Mouse (Mus musculus) megakaryocyte, embryonic 14.5 days (primary cell): ENCODE measurements around the gene Otulin. TPM values are rescaled to one million over a fixed set of nuclear protein-coding genes. Genes with fewer than 3 reads are reported as not detected.

ENCODE experiments used
- H3K27me3 ChIP-seq: replicated peaks from 2 replicates; pipeline ENCODE3; 2012; ENCODE audit warnings: inconsistent platforms
- H3K36me3 ChIP-seq: replicated peaks from 2 replicates; pipeline ENCODE3; 2012; ENCODE audit warnings: low read length, inconsistent platforms, mixed read lengths
- H3K4me1 ChIP-seq: 2 replicates; pipeline ENCODE4 v1.6.1; 2012; ENCODE audit warnings: inconsistent platforms
- H3K4me3 ChIP-seq: replicated peaks from 2 replicates; pipeline ENCODE3; 2012; ENCODE audit warnings: moderate library complexity, mild to moderate bottlenecking, inconsistent platforms
- H3K9me3 ChIP-seq: 2 replicates; pipeline ENCODE4 v1.6.1; 2012; ENCODE audit warnings: inconsistent platforms
- FLI1 ChIP-seq: IDR thresholded peaks from 2 replicates; pipeline ENCODE4 v1.6.1; 2012; ENCODE audit warnings: low read length, inconsistent platforms, mixed read lengths
- GATA1 ChIP-seq: IDR thresholded peaks from 3 replicates; pipeline ENCODE4 v1.6.1; 2012; ENCODE audit warnings: mixed read lengths, low read length, inconsistent platforms, borderline replicate concordance
- polyA plus RNA-seq: library from polyadenylated mRNA; stranded (reverse); fragments of >175 nt; gene quantifications from 2 replicates; pipeline ENCODE4 v1.2.3, GENCODE M21; 2012; ENCODE audit warnings: low replicate concordance; ENCODE audit not compliant: insufficient read depth

Otulin gene
- polyA plus RNA-seq, 1 experiment: 25.7 TPM

- Histone ChIP-seq H3K4me1 (peaks cover 41% of the 10 kb centered on the region), H3K36me3 (peaks cover 14% of the 10 kb centered on the region), H3K9me3 (no peaks in the 10 kb centered on the region), H3K27me3 (no peaks in the 10 kb centered on the region), H3K4me3 (no peak overlapping the region)
- TF ChIP-seq FLI1 (no peak), GATA1 (no peak)
Measured at GRCm38 (mm10) chr15:27549071-27549470, 81.4 kb downstream of the Otulin start.

DNA sequence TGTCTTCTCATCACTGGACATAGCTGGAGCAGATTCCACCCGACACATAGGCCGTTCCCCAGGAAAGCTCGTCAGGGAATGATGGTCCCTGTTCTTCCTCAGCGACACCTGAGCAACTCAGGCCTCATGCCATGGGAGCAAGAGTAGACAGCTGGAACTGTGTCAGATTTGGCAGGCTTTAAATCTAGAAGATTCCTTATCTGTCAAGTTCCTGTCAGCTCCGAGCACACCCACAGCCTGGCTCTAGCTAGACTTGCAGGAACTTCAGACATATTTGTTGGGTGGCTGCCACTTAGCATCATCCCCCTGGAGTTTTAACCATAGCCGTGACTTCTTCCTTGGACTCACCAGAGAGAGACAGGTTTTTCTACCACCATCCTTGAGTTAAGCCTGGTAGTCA, 82.4 kb downstream of the Otulin start:
- H3K36me3 ChIP-seq: peaks cover 14% of the 10 kb centered on the region
- no peaks in the 10 kb centered on the region for H3K9me3 ChIP-seq
- TF ChIP-seq FLI1 (no peak), GATA1 (no peak)
- H3K4me1 ChIP-seq: peaks cover 32% of the 10 kb centered on the region
- H3K27me3 ChIP-seq: no peaks in the 10 kb centered on the region
- no peak overlapping the region for H3K4me3 ChIP-seq

DNA sequence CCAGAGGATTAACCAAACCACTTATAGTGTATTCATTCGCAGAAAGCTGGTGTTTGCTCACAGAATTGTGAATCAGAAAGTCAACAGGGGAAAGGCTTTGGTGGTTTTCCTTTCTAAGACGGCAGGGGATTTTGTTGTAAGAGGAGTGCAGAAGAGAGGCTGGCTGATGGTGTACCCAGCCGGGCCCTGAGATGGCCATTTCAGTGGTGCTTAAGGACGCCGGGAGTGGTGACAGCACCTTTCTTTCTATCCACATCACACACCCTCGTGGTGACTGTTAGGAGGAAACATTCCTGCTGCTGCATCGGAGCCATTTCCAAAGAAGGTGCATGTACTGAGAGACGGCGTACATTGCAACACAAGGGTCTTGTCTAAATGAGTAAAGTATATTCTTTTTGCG, 85.3 kb downstream of the Otulin start:
- Histone ChIP-seq H3K4me1 (peaks cover 20% of the 10 kb centered on the region), H3K4me3 (no peak overlapping the region), H3K27me3 (no peaks in the 10 kb centered on the region), H3K36me3 (peaks cover 14% of the 10 kb centered on the region), H3K9me3 (no peaks in the 10 kb centered on the region)
- TF ChIP-seq GATA1 (no peak), FLI1 (no peak)

DNA sequence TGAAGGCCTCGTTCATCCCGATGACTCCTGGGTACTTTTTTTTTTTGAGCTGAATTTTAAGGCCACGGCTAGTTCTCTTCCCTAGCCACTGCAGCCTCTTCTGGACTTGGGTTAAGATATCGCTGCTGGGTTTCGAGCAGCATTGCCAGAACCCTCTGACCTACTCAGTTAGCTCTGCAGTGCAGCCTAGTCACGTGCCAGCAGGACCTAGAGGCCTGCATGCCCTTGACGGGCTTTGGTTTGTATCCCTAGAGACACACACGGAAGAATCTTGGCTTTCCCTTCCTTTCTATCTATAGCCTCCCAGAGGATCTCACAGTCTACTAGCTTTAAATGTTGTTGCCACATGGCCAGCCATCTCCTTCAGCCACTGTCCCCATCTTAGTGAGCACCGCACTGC, 90.7 kb downstream of the Otulin start:
- H3K9me3 ChIP-seq: no peaks in the 10 kb centered on the region
- H3K4me3 ChIP-seq: no peak overlapping the region
- H3K27me3 ChIP-seq: no peaks in the 10 kb centered on the region
- peaks cover under 1% of the 10 kb centered on the region for H3K36me3 ChIP-seq
- H3K4me1 ChIP-seq: peaks cover 41% of the 10 kb centered on the region
- TF ChIP-seq FLI1 (no peak), GATA1 (no peak)

DNA sequence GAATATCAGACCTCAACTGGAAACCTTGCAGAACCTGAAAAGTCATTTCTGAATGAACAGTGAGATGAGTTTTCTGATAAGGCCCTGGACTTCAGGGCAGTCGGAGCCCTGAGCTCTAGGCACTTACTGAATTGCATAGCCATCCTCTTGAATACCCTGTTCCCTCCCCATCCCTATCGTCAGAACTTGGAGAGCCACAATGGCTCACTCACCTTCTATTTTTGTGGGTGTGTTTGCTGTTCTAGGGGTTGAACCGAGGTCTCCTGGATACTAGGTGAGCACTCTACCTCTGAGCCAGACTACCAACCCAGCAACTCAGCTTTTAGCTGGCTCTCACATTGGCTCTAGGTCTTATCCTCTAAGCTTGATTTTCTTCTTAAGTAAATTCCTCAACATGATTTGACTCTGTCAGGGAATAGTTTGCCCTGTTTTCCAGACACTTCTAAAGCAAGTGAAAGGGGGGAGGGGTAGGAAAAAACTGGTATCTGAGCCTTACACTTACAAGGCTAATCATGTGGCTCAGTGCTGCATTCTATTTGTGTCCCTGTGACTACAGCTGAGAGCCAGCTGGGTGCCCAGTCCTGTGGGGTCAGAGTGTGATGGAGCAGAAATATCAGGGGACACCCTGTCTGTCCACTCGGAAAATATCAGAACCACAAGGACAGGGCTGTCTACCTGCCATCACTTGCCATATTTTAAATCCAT, 92.8 kb downstream of the Otulin start:
- H3K4me1 ChIP-seq: peaks cover 41% of the 10 kb centered on the region
- TF ChIP-seq GATA1: no peak
- TF ChIP-seq FLI1: no peak
- H3K4me3 ChIP-seq: no peak overlapping the region
- no peaks in the 10 kb centered on the region for H3K27me3 ChIP-seq
- no peaks in the 10 kb centered on the region for H3K36me3 ChIP-seq
- H3K9me3 ChIP-seq: no peaks in the 10 kb centered on the region

DNA sequence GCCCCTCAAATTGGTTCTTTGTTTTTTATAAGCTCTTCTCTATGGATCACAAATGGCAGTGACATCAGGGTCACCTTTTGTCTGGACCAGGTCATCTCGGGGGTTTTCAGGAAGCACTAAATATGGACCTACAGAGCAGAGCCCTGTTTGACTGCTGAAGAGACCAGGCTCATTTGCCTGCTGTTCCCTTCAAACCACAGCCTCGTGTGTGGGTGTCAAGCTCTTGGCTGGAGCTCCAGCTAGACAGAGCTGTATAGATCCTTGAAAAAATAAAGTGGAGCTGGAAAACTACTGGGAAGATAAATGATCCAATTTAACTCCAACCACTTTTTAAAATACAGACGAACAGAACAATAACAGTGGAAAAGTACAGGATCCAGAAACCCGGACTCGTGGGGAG, 93.7 kb downstream of the Otulin start:
- H3K36me3 ChIP-seq: no peaks in the 10 kb centered on the region
- H3K27me3 ChIP-seq: no peaks in the 10 kb centered on the region
- TF ChIP-seq GATA1: no peak
- TF ChIP-seq FLI1: no peak

DNA sequence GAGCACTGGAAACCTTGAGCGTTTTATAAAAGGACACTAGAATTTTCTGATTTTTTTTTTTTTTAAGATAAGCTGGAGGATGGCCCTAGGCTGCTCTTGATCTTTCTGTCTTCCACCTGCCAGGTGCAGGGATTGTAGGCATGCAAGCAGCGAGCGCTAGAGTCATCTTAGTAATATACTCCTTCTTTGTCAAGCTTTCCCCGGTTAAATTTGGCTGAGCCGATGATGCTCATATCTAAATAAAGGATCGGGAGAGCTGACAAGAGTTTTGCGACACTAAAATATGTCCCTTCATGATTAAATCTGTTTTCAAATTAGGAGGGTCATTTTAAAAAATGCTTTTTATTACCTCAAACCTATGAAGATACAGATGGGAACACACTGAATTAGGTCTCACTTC, 94.3 kb downstream of the Otulin start:
- Histone ChIP-seq H3K36me3 (peaks cover 2% of the 10 kb centered on the region), H3K4me3 (no peak overlapping the region), H3K27me3 (no peaks in the 10 kb centered on the region), H3K4me1 (peaks cover 41% of the 10 kb centered on the region), H3K9me3 (no peaks in the 10 kb centered on the region)
- no peak for TF ChIP-seq FLI1
- no peak for TF ChIP-seq GATA1

More for the DNA sequence above, 93.7 kb downstream of the Otulin start:
- H3K9me3 ChIP-seq: no peaks in the 10 kb centered on the region
- H3K4me1 ChIP-seq: peaks cover 41% of the 10 kb centered on the region
- no peak overlapping the region for H3K4me3 ChIP-seq

- H3K27me3 ChIP-seq: no peaks in the 10 kb centered on the region
- H3K4me3 ChIP-seq: no peak overlapping the region
- peaks cover 41% of the 10 kb centered on the region for H3K4me1 ChIP-seq
- peaks cover 2% of the 10 kb centered on the region for H3K36me3 ChIP-seq
- H3K9me3 ChIP-seq: no peaks in the 10 kb centered on the region
- no peak for TF ChIP-seq GATA1
- no peak for TF ChIP-seq FLI1
Measured at GRCm38 (mm10) chr15:27535681-27536080, 94.8 kb downstream of the Otulin start.

GRCm38 (mm10) chr15:27533036-27533435, 97.5 kb downstream of the Otulin start:
- peaks cover 2% of the 10 kb centered on the region for H3K36me3 ChIP-seq
- TF ChIP-seq GATA1 (no peak), FLI1 (no peak)
- H3K27me3 ChIP-seq: no peaks in the 10 kb centered on the region
- H3K9me3 ChIP-seq: no peaks in the 10 kb centered on the region
- peaks cover 30% of the 10 kb centered on the region for H3K4me1 ChIP-seq
- H3K4me3 ChIP-seq: no peak overlapping the region

DNA sequence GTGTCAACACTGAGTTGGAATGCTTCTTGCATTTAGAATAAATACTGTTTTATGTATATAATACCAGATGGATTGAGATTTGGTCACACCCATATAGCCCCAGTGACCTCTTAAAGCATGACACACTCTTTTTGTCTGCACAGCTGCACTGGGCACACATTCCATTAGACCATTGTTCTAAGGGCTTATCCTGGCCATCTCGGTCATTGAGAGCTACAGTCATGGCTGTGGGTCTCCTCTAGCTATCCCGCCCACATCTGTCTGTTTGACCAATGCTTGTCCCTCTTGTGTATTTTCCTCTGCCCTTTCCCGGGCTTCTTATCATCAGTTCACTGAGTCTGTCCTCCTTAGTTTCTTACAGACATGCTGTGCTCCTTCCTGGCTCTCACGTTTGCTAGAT, 100.5 kb downstream of the Otulin start:
- peaks cover 1% of the 10 kb centered on the region for H3K27me3 ChIP-seq
- peaks cover 15% of the 10 kb centered on the region for H3K4me1 ChIP-seq
- no peaks in the 10 kb centered on the region for H3K9me3 ChIP-seq
- TF ChIP-seq GATA1: no peak
- TF ChIP-seq FLI1: no peak
- no peak overlapping the region for H3K4me3 ChIP-seq
- H3K36me3 ChIP-seq: peaks cover 2% of the 10 kb centered on the region

DNA sequence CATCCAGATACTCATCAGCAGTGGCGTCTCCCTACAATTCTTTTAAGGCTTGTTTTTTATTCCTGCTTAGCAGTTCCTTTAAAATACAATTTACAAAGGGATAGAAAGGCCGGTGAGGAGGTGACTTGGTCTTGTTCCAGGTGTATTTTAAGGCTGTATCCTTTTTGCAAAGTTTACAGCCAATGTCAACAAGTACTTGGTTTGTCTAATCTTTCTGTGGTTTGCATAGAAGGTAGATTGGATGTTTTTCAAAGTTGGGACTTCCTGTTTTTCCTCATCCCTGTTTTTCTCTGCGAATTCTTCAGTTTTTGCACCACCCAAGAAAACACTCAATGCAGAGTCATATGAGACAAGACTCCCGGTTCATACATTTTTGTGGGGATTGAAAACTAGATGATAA, 101.6 kb downstream of the Otulin start:
- Histone ChIP-seq H3K9me3 (no peaks in the 10 kb centered on the region), H3K4me1 (peaks cover 17% of the 10 kb centered on the region), H3K36me3 (peaks cover 2% of the 10 kb centered on the region), H3K27me3 (peaks cover 2% of the 10 kb centered on the region), H3K4me3 (no peak overlapping the region)
- TF ChIP-seq GATA1: no peak
- no peak for TF ChIP-seq FLI1
